Mouse (Mus musculus): ENCODE data around the gene Abhd11.

GRCm38 (mm10) chr5:135025899-135026298 lies 16.9 kb downstream of the Abhd11 start:
- no peak for TF ChIP-seq CTCF (IDR thresholded peaks at IDR 0.05; ENCODE audit: low read depth)
- TF ChIP-seq EP300 (IDR thresholded peaks at IDR 0.05; ENCODE audit: low read depth) = no peak

Data from heart, postnatal 0 days (tissue).